Mouse (Mus musculus) monocyte, adult 2 months (primary cell): ENCODE measurements around the gene Med13l.

Experiments
- DNase-seq, 2 experiments: peaks; one replicate each; pipeline ENCODE4 v3.0.0; 2022; ENCODE audit warnings: low spot score in 2 of 2, low read depth in 1 of 2

Med13l gene

DNA sequence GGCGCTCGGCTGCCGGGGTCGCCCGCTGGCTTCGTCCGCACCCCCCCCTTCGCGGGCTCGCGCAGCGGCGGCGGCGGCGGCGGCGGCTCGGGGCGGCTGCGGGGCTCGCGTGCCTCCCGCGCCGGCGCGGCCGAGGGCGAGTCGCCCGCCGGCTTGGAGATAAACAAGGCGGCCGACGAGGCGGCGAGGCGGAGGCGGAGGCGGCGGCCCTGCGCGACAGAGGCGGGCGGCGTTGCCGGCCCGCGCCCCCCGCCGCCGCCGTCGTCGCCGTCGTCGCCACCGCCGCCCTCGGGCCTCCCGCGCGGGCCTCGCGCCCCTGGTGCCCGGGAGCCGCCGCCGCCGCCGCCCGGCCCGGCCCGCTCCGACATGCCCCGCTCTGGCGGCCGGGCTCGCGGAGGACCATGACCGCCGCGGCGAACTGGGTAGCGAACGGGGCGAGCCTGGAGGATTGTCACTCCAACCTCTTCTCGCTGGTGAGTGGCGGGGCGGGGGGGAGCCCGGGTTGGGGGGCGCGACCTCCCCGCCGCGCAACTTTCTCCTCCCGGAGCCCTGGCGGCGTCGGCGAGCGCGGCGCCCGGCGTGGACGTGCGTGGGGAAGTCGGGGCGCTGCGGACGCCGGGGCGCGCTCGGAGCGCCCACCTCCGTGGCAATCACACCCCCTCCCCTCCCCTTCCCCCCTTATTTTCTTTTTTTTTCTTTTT, at the start of gene Med13l:
TSS of gene Med13l (plus strand) at position 295 of the 701 bp plus-strand sequence.
- DNase-seq: peak in 1 of 2 experiments; percentile 44

DNA sequence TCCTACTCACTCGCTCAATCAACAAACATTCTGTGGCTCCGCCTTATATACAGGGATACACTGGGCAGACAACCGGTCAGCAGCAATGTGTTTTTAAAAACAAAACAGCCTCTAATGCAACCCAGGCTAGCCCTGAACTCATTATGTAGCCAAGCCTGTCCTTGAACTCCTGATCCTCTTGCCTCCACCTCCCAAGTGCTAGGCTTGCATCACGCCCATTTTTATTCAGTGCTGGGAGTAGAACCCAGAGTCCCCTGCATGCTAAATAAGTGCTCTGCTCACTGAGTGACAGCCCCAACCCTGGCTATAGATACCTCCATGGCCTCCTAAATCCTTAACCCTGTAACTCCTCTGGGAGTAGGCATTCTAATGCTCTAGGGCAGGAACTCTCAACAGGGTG, 49.5 kb upstream of the Med13l start:
- DNase-seq: no peak

DNA sequence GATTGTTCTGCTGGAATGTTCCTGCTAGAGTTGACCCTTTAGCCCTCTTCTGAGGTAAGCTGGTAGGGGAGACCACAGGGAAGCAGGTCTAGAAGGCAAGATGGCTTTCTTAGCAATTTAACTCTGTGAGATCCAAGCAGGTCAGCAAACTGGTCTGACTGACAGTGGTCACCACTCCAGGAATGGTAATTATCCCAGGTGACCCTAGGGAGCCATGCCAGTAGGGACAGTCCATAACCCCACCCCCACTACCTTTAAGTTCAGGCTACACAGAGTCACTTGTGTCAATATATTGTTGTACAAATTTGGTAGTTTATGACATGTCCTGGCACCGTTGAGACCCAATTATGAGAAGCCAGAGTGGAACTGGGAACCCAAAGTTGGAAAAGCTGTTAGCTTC, 47.5 kb upstream of the Med13l start:
- no peak for DNase-seq

DNA sequence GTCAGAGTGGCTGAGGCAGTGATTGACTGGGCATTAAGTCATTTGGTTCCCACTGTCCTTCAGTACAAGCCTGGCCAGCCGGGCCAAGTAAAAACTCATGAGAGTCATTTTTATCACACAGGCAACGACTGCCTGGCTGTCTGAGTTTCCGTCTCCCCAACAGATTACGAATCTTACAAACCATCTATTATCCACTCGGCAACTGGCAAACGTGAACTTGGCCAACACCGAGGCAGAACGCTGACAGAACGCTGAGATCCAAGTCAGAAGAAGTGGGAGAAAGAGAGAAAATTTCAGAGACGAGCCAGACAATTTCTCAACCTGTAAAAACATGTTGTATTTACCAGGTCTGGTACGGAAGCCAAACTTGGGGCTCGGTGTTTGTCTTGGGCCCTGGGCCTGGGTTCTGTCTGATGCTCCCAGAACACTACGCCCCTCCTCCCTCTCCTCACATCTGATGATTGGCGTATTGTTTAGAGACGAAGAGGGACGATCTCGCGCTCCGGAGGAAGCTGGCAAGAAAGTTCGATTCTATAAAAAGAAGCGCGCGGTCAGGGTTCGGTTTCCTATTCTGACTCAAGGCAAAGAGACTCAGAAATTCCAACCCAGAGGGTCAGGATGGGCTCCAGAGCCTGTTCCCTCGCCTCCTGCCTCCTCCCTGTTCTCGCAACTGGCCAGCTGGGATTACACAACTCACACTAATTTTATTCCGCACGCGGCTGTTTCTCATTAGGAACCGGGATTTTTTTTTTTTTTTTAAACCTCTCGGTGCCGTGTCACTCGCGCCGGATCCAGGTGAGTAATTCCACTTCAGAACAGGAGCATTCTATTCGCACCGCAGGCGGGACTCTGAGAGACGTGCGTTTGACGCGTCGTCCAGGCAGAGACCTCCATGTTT, 46.6 kb upstream of the Med13l start:
- DNase-seq: no peak

DNA sequence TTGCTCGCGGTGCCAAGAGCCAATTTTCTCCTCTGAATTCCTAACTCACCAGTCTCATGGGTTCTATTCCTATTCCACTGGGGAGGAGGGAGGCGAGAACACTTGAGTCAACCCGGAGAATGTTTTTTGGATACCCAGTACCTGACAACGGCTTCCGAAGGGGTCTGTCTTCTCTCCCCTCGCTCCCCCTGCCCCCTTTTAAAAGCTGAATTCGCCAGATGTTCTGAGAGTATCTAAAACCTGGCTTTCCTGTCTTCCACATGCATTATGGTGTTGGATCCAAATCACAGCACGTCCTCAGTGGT, 46.0 kb upstream of the Med13l start:
- DNase-seq: no peak

DNA sequence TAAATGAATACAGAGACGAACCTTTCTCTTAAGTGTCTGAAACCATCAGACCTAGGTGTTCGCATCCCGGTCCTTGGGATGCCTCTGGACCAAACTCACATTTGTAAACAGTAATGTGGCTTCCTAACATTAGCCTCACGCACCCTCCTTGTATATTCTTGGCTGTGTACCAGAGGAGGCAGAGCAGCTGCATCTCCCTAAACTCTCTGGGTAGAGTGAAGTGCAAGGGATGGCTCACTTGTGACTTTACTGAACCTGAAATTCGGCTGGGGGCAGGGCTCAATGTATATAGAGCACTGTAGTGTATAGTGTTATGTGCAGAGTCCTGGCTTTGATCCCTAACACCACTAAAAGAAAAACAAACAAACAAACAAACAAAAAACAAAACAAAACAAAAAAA, 45.6 kb upstream of the Med13l start:
- DNase-seq: no peak

DNA sequence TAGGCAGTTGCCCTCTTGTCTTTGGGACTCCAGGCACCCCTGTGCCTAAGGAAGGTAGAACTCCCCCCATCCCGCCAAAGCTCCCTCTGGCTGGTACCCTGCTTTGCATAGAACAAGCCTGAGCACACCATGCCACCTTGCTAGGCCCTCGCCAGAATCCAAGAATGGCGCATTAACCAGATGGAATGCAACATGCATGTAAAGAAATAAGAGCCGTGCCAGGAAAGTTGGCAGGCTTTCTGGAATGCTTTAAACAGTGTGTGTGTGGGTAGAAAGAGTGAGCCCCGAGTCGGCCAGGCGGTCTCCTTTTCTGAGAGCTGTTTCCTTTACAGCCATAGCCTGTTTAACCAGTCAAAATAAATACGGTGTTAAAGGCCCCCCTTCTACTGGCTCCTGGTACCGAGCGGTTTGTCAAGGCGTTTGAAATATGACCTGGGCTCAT, 45.2 kb upstream of the Med13l start:
- no peak for DNase-seq

DNA sequence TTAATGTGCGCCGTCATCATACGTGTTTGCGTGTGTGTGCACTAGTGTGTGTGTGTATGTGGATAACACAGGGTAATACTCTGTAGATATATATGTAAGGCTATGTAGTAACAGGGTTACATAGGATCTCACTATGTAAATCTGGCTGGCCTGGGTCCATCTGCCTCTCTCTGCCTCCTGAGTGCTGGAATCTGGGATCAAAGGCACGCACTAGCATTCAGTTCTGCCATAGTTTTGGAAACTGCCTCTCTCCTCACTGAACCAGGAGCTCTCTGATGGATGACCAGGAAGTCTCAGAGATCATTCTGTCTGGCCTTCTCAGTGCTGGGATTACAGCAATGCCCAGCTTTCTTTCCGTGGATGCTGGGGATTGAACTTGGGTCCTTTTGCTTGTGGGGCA, 44.4 kb upstream of the Med13l start:
- DNase-seq: no peak

DNA sequence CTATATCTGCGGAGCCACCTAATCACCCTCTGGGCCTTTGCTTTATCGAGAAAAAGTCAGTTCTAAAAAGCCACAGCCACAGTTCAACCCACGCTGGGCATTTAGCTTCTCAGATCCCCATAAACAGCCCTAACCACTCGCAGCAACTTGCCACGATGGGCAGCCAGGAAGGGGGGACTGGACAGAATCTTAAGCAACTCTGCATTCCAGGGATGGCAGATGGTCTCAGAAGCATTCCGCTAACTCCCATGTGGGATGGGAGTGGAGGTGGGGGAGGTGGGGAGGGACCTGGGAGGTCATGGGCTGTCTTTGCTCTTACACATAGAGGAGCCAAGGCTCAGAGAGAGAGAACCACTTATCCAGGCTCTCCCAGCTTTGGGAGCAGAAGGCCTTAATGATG, 44.0 kb upstream of the Med13l start:
- DNase-seq: no peak

DNA sequence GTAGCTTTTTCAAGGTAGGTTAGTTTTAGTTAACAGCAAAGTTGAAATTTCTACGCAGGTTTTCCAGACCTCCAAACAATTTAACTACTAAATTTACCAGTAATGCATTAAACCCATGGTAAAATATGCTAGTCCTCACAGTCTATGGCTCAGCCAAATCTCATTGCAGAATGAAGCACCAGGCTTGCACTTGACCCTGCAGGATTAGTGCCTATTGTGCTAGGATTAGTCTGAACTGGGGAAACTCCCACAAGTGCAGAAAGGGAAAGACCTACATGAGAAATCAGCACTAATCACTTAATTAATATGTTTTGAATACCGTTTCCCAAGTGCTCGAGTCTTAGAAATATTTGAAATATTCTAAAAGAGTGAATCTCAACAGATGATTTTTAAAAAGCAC, 40.0 kb upstream of the Med13l start:
- DNase-seq: no peak

DNA sequence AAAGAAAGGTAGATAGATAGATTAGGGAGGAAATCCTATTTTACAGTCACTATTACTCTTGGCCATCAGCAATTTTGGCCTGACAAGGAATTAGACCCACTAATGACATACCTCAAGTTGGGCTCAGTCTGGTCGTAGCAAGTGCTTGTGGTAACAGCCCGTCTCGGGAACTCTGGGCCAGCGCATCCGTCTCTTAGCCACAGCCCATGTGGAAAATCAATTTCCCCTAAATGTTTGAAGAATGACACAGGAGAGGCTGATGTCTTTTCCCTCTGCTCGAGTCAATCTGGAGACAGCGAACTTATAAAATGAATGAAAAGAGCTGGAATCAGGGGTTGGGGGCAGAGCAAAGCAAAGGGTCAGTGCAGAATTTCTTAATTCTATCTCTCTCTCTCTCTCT, 36.1 kb upstream of the Med13l start:
- no peak for DNase-seq

DNA sequence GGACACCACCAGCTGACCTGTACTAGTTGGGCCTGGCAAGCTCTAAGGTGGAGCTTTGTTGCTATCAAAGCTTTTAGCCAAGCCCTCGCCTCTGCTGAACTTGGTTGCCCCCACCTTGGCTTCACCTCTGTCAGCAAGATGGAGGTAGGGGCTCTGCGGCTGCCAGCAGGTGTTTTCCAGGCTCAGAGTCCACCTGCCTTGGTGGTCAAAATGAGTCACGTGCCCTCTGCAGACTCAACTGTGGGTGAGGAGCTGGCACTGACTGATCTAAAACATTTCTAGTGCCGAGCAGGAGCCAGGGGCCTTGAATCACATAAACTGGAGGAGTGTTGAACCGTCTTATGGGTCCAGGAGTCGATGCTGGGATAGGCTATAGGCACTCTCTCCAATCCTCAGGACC, 34.8 kb upstream of the Med13l start:
- no peak for DNase-seq

DNA sequence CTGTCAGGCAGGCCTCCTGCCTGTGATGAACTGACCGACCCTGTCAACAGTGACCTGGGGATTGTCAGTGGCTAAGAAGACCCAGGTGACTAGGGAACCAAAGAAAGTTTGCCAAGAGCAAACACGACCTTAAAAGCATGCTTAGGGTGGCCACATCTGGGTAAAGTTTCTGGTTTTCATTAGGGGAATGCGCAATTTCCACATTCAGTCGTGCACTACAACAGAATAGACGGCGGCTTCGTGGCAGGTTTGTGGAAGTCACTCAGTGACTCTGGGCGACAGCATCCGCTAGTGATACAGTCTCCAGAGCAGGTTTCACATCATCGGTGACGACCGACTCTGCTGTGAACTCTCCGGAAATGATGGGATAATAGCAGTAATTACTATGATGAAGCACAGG, 34.0 kb upstream of the Med13l start:
- no peak for DNase-seq

DNA sequence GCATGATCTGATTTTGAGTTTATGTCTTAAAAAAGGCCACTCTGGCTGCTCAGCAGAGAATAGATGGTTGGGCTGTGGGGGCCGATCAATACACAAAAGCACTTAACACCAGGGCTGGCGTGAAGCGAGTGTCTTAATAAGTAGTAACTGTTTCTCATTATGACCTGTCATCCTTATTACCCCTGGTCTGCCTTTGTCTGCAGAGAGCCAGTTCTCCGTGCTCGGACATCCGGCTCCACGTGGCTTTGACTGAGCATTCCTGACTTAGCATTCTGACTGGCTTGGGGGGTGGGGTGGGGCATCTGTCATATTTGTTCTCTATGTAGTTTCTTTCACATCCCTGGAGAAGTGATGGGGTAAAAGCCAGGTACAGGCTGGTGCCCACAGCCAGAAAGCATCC, 31.2 kb upstream of the Med13l start:
- no peak for DNase-seq

DNA sequence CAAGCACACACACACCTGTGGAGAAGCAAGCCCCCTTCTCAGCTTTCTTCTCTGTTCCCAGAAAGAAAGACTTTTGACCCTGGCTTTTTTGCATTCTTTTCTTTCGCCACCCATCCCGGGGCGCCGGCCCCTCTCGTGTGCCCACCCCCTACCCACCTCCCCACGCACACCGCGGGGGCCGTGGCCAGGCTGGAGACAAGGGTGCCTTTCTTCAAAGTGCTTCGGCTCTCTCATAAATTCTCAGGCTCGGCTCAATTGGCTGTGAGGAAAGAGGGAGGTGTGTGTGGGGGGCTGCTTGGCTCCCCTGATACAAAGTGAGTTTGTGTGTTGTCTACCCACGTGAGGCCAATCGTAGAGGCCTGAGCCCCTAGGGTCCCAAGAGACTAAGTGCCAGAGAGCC, 28.4 kb upstream of the Med13l start:
- DNase-seq: no peak

DNA sequence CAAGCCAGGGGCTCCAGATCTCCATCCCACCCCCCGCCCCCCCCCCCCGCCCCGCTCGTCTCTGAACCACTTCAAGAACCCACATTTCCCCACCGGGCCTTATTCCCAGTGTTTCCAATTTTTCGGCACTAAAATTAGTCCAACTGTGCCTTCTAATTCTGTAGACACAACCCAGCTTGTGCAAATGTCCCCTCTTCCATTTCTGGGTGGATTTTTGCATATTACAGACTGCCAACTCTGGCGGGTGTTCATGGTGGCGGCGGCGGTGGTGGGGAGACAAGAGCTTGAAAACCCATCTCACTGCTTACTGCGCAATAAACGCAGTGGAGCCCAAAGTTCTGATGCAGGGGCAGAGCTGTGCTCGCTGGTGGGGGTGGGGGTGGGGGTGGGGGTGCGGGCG, 27.8 kb upstream of the Med13l start:
- DNase-seq: no peak

DNA sequence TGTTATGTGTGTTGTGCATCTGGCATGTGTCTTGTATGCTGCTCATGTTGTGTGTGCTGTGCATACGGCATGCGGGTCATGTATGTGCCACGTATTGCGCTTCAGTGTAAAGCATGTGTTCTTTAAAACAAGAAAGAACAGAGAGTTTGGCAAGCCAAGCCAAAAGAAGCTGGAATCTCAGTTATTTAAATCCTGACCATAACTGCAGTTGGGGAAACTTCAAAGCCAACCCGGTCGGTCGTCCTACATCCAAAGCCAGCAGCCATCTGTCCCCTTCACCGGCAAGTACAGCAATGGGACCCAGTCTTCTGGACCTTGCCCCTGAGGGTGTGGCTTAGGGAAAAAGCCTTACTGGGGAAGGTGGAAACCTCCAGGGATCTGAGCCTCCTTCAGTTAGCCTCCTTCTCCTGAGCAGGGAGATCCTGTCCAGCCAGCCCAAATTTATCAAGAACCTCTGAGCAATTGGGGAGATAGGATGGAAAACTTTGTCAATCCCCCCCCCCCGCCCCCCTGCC, 26.0 kb upstream of the Med13l start:
- DNase-seq: no peak

DNA sequence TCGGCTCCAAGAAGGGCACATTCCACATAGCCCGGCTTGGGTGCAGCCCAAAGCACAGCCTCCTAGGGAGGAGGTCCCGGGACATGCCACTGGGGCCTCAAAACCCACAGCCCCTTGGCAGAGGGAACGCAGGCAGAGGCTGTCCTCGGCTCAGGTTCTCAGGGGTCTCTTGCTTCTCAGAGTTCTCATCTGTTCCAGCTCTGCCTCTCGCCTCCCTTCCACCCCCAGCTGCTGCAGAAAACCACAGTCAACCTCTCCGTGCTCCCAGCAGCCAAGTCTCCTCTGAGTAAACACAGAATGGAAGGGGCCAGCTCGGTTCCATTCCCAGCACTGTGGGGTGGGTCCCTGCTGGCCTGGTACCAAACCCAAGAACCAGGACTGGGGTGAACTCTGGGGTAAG, 25.3 kb upstream of the Med13l start:
- no peak for DNase-seq

DNA sequence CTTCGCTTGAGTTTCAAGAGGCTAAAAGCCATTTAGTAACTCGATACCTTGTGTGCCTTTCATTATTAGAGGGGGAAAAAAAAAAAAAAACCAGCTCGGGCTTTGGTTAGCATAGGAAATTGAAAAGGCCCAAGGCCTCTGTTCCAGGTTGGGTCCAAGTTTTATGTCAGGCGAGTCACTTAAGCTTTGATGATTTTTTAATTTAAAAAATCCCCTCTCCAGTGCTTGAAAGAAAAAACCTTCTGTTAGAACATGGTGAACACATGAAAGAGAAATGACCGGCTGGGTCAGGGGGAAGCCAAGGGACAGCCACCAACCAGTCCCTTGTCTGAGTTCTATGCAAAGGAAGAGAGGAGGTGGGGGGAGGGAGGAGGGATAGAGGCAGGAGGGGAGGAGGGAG, 22.0 kb upstream of the Med13l start:
- no peak for DNase-seq

DNA sequence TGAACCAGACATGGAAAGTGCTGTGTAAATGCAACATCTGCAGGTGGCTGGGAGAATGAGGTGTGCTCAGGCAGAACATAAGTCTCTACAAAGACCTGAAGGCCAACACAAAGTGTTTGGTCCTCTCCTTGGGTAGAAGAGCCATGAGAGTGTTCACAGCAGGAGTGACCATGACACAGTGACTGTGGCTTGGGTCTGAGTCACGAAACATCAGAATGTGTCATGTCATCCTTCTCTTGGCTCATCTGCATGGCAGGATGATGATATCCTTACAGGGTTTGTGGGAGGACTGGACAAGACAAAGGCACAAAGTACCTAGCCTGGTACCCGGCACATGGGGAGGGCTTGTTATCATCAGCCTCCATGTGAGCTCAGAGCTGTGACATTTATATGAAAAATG, 16.7 kb upstream of the Med13l start:
- DNase-seq: no peak

DNA sequence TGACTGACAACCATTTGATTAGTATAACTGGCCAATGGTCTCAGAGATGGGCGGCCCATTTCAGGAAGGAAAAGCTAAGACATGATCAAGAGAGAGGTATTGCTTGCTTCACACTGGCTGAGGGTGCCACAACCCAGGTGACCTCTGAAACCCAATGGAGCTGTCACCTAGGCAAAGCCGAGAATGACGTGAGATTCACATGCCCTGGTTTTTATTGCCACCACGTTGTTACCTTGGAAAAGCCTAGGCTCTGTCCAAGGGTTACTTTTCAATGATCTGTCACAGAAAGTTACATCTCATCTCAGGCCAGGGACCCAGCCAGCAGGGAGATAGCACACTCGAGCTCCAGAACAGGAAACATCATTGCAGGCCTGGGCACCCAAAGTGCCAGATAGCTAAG, 10.0 kb upstream of the Med13l start:
- no peak for DNase-seq

DNA sequence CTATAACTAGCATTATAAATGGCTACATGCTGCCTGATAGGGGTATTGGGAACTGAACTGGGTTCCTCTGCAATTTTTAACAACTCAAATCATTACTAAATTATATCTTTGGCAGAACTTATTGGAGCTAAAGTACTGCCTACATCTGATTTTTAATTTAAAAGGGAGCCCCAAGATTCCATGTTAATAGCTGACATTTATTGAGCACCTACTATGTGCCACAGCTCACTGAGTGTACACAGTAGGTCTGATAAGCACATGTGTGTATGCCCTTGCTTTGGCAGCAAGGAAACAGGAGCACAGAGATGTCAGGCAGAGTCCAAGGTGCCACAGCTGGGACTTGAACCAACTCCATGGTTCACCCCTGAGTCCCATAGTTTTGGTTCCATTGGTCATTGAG, 7.2 kb upstream of the Med13l start:
- DNase-seq: no peak

DNA sequence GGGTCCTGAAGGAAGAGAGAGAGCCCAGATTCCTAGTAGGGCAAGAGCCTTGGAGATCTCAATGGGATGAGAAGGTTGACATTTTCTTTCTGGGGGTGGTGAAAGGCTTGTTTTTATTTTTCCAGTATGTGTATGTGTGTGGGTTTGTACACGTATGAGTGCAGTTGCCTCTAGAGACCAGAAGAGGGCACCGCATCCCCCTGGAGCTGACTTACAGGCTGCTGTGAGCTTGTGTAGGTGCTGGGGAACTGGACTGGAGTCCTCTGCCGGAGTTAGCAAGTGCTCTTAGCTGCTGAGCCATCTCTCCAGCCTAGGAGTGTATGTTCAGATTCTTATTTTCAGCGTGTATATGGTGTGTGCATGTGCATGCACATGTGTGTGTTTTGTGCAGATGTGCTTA, 5.2 kb upstream of the Med13l start:
- DNase-seq: no peak
